15 mouse cellular contexts compared by ENCODE assay signal in the genomic region with DNA sequence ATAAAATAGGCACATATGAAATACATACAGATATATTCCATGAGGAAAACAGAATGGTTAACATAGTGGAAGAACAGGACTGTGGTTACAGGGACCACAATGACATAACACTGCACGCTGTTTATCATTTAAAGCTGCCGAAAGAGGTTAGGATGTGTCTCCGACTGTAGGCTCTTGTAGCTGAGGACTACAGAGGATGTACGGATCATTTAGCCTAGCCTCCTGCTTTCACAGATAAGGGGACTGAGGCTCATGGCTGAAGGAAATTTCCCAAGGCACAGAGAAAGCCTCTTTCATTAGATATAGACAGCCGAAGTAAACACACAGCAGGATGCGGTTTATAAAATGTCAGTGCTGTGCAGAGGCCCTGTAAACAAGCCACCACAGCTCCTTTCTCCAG. TPM values are rescaled to one million over a fixed set of nuclear protein-coding genes. Genes with fewer than 3 reads are reported as not detected.
A peak's percentile ranks its signal among the peaks of the same experiment; 100 is the strongest.
DNase-seq lines count a peak whose midpoint lies in the region; ATAC-seq and TF ChIP-seq lines count a peak whose summit lies in the region.
"Had no signal": no experiment of that assay in that cellular context is flagged by ENCODE, and none has a peak within 500 bp of the region (broad histone marks: within the 10 kb centered on the region; RNA-seq: fewer than 3 reads in every experiment).

No protein-coding gene starts in this region.

- peaks cover 14% of the 10 kb centered on the region for H3K4me1 ChIP-seq in heart, embryonic 13.5 days
- peaks cover 16% of the 10 kb centered on the region for H3K4me1 ChIP-seq in lung, adult 2 months (ENCODE audit: control insufficient read depth, insufficient read depth, low read length)
- H3K4me1 ChIP-seq in liver, embryonic 14.5 days (replicated peaks; ENCODE audit: control insufficient read depth in 2 of 2, insufficient read depth in 2 of 2, low read length in 1 of 2) = peaks cover 0 to 6% of the 10 kb centered on the region in 2 experiments; a peak in 1 of 4 replicates
- peaks cover 2% of the 10 kb centered on the region; the same call in 1 of the 2 replicates for H3K4me1 ChIP-seq in neural tube, embryonic 15.5 days

- no peak overlapping the region for H3K4me3 ChIP-seq in heart, embryonic 13.5 days
- H3K4me3 ChIP-seq in lung, adult 2 months (replicated peaks; ENCODE audit: extremely low read depth, low read depth, low read length) = peak overlapping the region; percentile 39
- H3K4me3 ChIP-seq in liver, embryonic 14.5 days (ENCODE audit: insufficient read depth in 1 of 2, low read depth in 2 of 2, low read length in 2 of 2) = no peak overlapping the region
- H3K4me3 ChIP-seq in neural tube, embryonic 15.5 days (replicated peaks) = no peak overlapping the region

- no peak for ATAC-seq in heart, embryonic 13.5 days (ENCODE audit: extremely low read depth, insufficient number of reproducible peaks, low FRiP score, low TSS enrichment)
- ATAC-seq in liver, embryonic 14.5 days (ENCODE audit: insufficient read depth) = peak; percentile 74
- ATAC-seq in neural tube, embryonic 15.5 days (ENCODE audit: low FRiP score) = no peak
- ATAC-seq: Patski had no signal

- intact Hi-C loops in gastrocnemius, postnatal 14 days (cut with DNase I; ENCODE audit: low total_unique reads) = no loop called here

- H3K27ac ChIP-seq in heart, embryonic 13.5 days (replicated peaks) = peak overlapping the region; percentile 55
- H3K27ac ChIP-seq in liver, embryonic 14.5 days = no peak overlapping the region
- peak overlapping the region; percentile 19; the same call in 1 of the 2 replicates for H3K27ac ChIP-seq in neural tube, embryonic 15.5 days (replicated peaks)
- H3K27ac ChIP-seq: macrophage had no signal

- H3K27me3 ChIP-seq in heart, embryonic 13.5 days (replicated peaks) = no peaks in the 10 kb centered on the region
- H3K27me3 ChIP-seq in liver, embryonic 14.5 days (ENCODE audit: control insufficient read depth, insufficient read depth, low read length) = no peaks in the 10 kb centered on the region
- H3K27me3 ChIP-seq in neural tube, embryonic 15.5 days (replicated peaks) = no peaks in the 10 kb centered on the region
- H3K27me3 ChIP-seq: Patski had no signal

- no peaks in the 10 kb centered on the region for H3K36me3 ChIP-seq in heart, embryonic 13.5 days
- no peaks in the 10 kb centered on the region for H3K36me3 ChIP-seq in liver, embryonic 14.5 days (replicated peaks; ENCODE audit: control insufficient read depth, insufficient read depth, low read depth)
- no peaks in the 10 kb centered on the region for H3K36me3 ChIP-seq in neural tube, embryonic 15.5 days

- DNase-seq in heart, postnatal 4 days = no peak
- no peak for DNase-seq in lung, adult 2 months
- no peak for DNase-seq in lung, postnatal 25 days (ENCODE audit: low spot score)
- DNase-seq in liver, embryonic 14.5 days (ENCODE audit: low read depth in 3 of 3, low spot score in 3 of 3) = no peak
- no peak for DNase-seq in gastrocnemius, postnatal 14 days
- no peak for DNase-seq in left cerebral cortex, adult 8-10 months (ENCODE audit: low spot score in 2 of 2)
- DNase-seq: B cell, adult 2 months; cerebellum, adult 9-11 months; gastrocnemius, adult 2 months; right cerebral cortex, postnatal 14 days had no signal

- H3K4me2 ChIP-seq in heart, embryonic 13.5 days = peak overlapping the region; percentile 1; the same call in 1 of the 2 replicates
- no peak overlapping the region for H3K4me2 ChIP-seq in liver, embryonic 14.5 days (ENCODE audit: low read depth)
- H3K4me2 ChIP-seq in neural tube, embryonic 15.5 days = no peak overlapping the region

- no peak for TF ChIP-seq EP300 in liver, embryonic 14.5 days (IDR thresholded peaks at IDR 0.05; ENCODE audit: low read depth)

- no peak for TF ChIP-seq POLR2A in lung, adult 2 months (IDR thresholded peaks at IDR 0.05; ENCODE audit: borderline replicate concordance, extremely low read depth, low read depth, low read length)

- WGBS in heart, embryonic 13.5 days = 29% methylated on average over 6 of the region's 6 CpGs
- WGBS in lung, adult 2 months = 29% methylated on average over 6 of the region's 6 CpGs
- 9% methylated on average over 6 of the region's 6 CpGs for WGBS in liver, embryonic 14.5 days (ENCODE audit: insufficient replicate concordance)
- WGBS in neural tube, embryonic 15.5 days = 70% methylated on average over 6 of the region's 6 CpGs

- no peak overlapping the region for H3K9ac ChIP-seq in heart, embryonic 13.5 days
- H3K9ac ChIP-seq in liver, embryonic 14.5 days (replicated peaks) = no peak overlapping the region
- H3K9ac ChIP-seq in neural tube, embryonic 15.5 days (replicated peaks) = no peak overlapping the region

- no peak for TF ChIP-seq CTCF in lung, adult 2 months (IDR thresholded peaks at IDR 0.05; ENCODE audit: insufficient read depth, low read length)
- TF ChIP-seq CTCF in liver, embryonic 14.5 days (IDR thresholded peaks at IDR 0.05; ENCODE audit: low read depth) = no peak

- no peaks in the 10 kb centered on the region for H3K9me3 ChIP-seq in heart, embryonic 13.5 days
- no peaks in the 10 kb centered on the region for H3K9me3 ChIP-seq in liver, embryonic 14.5 days (ENCODE audit: control insufficient read depth, low read length)
- H3K9me3 ChIP-seq in neural tube, embryonic 15.5 days (replicated peaks) = no peaks in the 10 kb centered on the region

RNA-seq across cellular contexts. Expression of a gene that starts 8.5 kb away (rescaled TPM):
- 24.3 and 28.1 TPM in 2 replicates for polyA plus RNA-seq in heart, embryonic 13.5 days (2015; fragmentation: Nextera tagmentation; extraction: Ambion mirVana)
- 10 to 100 TPM; 15.2 to 15.4 TPM for total RNA-seq in heart, postnatal 4 days (2021)
- polyA plus RNA-seq in lung, adult 2 months (2012; rRNA removed) = 10.1 and 10.9 TPM in 2 replicates
- polyA plus RNA-seq in liver, embryonic 14.5 days (2012; rRNA removed) = 1.0 and 1.9 TPM in 2 replicates
- polyA plus RNA-seq in liver, embryonic 14.5 days (2014; fragmentation: Nextera tagmentation; extraction: Ambion mirVana) = 5.0 and 5.5 TPM in 2 replicates
- 70.9 and 78.5 TPM in 2 replicates for polyA plus RNA-seq in neural tube, embryonic 15.5 days (2015; fragmentation: Nextera tagmentation; extraction: Ambion mirVana)
- total RNA-seq in gastrocnemius, postnatal 14 days (2021) = 1 to 10 TPM; 3.1 to 3.8 TPM
- 10 to 100 TPM; 61.4 to 71.1 (median 66.2) TPM for total RNA-seq in left cerebral cortex, adult 8-10 months (2022)
- total RNA-seq: neutrophil, adult 5-6 weeks had no signal
